10 mouse cellular contexts compared by ENCODE assay signal in the genomic region with DNA sequence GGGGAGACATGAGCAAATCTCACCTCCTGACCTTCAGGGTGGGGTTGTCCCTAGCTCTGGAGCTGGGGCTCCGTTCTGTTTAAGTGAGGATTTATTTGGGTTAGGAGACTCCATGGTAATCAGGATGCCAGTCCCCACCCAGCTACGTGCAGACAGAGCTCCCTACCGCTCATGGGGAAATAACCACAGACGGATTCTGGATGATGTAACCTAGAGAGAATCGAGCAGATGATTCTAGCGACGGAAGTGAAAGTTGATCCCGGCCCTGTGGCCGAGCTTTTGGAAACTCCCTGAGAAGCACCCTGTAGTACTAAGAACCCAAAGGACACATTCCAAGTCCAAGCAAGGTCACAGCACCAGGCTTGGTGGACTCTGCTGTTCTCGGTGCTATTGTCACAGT. TPM values are rescaled to one million over a fixed set of nuclear protein-coding genes. Genes with fewer than 3 reads are reported as not detected.
DNase-seq lines count a peak whose midpoint lies in the region; ATAC-seq and TF ChIP-seq lines count a peak whose summit lies in the region.
"Had no signal": no experiment of that assay in that cellular context is flagged by ENCODE, and none has a peak within 500 bp of the region (broad histone marks: within the 10 kb centered on the region; RNA-seq: fewer than 3 reads in every experiment).

No protein-coding gene starts in this region.

- WGBS in heart, postnatal 0 days = 44% methylated on average over 10 of the region's 10 CpGs
- whole genome bisulfite sequencing in stomach, embryonic 16.5 days = 60% methylated on average over 10 of the region's 10 CpGs

- H3K27ac ChIP-seq in heart, postnatal 0 days (ENCODE audit: low read depth) = peak overlapping the region; percentile 43; the same call in 1 of the 2 replicates
- H3K27ac ChIP-seq in stomach, embryonic 16.5 days (ENCODE audit: low read length) = no peak overlapping the region

- H3K36me3 ChIP-seq in heart, postnatal 0 days (replicated peaks; ENCODE audit: control insufficient read depth, insufficient read depth, low read length) = no peaks in the 10 kb centered on the region
- H3K36me3 ChIP-seq in stomach, embryonic 16.5 days (ENCODE audit: control insufficient read depth, insufficient read depth, low read length) = no peaks in the 10 kb centered on the region
- H3K36me3 ChIP-seq: G1E had no signal

- no peak for TF ChIP-seq CTCF in heart, postnatal 0 days (IDR thresholded peaks at IDR 0.05; ENCODE audit: low read depth)

- 0 out of 2 replicates have a peak, but pooled peaks cover 2% of the 10 kb centered on the region for H3K4me1 ChIP-seq in heart, postnatal 0 days (ENCODE audit: control insufficient read depth, insufficient read depth)
- H3K4me1 ChIP-seq in stomach, embryonic 16.5 days (ENCODE audit: control insufficient read depth, insufficient read depth, low read length) = no peaks in the 10 kb centered on the region

- ATAC-seq in heart, postnatal 0 days (ENCODE audit: insufficient read depth, low read depth) = peak; percentile 51
- peak; percentile 53; the same call in 1 of the 2 replicates for ATAC-seq in stomach, embryonic 16.5 days (ENCODE audit: insufficient read depth, low FRiP score)

- no peak overlapping the region for H3K4me2 ChIP-seq in heart, postnatal 0 days (ENCODE audit: low read depth, low read length)
- no peak overlapping the region for H3K4me2 ChIP-seq in stomach, embryonic 16.5 days (ENCODE audit: low read depth, low read length)

- no peak overlapping the region for H3K4me3 ChIP-seq in heart, postnatal 0 days (ENCODE audit: low read depth, low read length)
- H3K4me3 ChIP-seq in stomach, embryonic 16.5 days (replicated peaks; ENCODE audit: low read length) = no peak overlapping the region

- no peaks in the 10 kb centered on the region for H3K9me3 ChIP-seq in heart, postnatal 0 days (replicated peaks; ENCODE audit: control insufficient read depth, low read length)
- no peaks in the 10 kb centered on the region for H3K9me3 ChIP-seq in stomach, embryonic 16.5 days (replicated peaks; ENCODE audit: control insufficient read depth, low read length)
- H3K9me3 ChIP-seq: G1E had no signal

- no peak for TF ChIP-seq EP300 in heart, postnatal 0 days (IDR thresholded peaks at IDR 0.05; ENCODE audit: low read depth)

- H3K9ac ChIP-seq in heart, postnatal 0 days (replicated peaks; ENCODE audit: low read depth, low read length) = no peak overlapping the region
- no peak overlapping the region for H3K9ac ChIP-seq in stomach, embryonic 16.5 days (ENCODE audit: low read length)

- no peaks in the 10 kb centered on the region for H3K27me3 ChIP-seq in heart, postnatal 0 days (ENCODE audit: control insufficient read depth, insufficient read depth, low read length)
- no peaks in the 10 kb centered on the region for H3K27me3 ChIP-seq in stomach, embryonic 16.5 days (ENCODE audit: control insufficient read depth, insufficient read depth, low read length)

- peak; percentile 18 for DNase-seq in adrenal gland, postnatal 14 days
- DNase-seq in adrenal gland, postnatal 25 days = no peak
- DNase-seq in spleen, postnatal 36 days (ENCODE audit: low spot score in 2 of 2) = peak; percentile 6 to 25
- no peak for DNase-seq in spleen, postnatal 10 days (ENCODE audit: low spot score in 2 of 2)
- peak; percentile 61 for DNase-seq in heart, postnatal 0 days (ENCODE audit: low spot score)
- no peak for DNase-seq in Muller cell, postnatal 12 days (ENCODE audit: inconsistent ontology term)
- no peak for DNase-seq in right cerebral cortex, postnatal 14 days
- DNase-seq: cerebellum, postnatal 25 days had no signal

RNA-seq across cellular contexts. Expression of gene Rbpj, which starts 43.5 kb away (rescaled TPM):
- 31.4 and 36.2 TPM in 2 replicates for total RNA-seq in adrenal gland, postnatal 14 days (2021)
- total RNA-seq in adrenal gland, postnatal 25 days (2021) = 37.7 and 42.6 TPM in 2 replicates
- 19.9 and 22.0 TPM in 2 replicates for total RNA-seq in heart, postnatal 0 days (2014; rRNA removed; ENCODE audit: low replicate concordance)
- 11.4 and 12.6 TPM in 2 replicates for polyA plus RNA-seq in heart, postnatal 0 days (2015; fragmentation: Nextera tagmentation; extraction: Ambion mirVana)
- 29.4 and 30.0 TPM in 2 replicates for polyA plus RNA-seq in stomach, embryonic 16.5 days (2015; fragmentation: Nextera tagmentation; extraction: Ambion mirVana)

Comparison
In these comparisons a context has a peak if more than half of its experiments do, and no peak if none do; other contexts are left out.
1. DNase-seq: peak in adrenal gland, postnatal 14 days (single experiment), spleen, postnatal 36 days (2 of 2) and heart, postnatal 0 days (single experiment); none in adrenal gland, postnatal 25 days (single experiment), spleen, postnatal 10 days (0 of 2), Muller cell, postnatal 12 days (single experiment) and right cerebral cortex, postnatal 14 days (single experiment).